Mouse (Mus musculus): ENCODE data around the gene Ddx28.
"Not testable (repeated sequence)": the region's sequence is repeated elsewhere in the genome, so short reads cannot be mapped to it uniquely, and the experiment has no call there.

Gene Ddx28

DNA sequence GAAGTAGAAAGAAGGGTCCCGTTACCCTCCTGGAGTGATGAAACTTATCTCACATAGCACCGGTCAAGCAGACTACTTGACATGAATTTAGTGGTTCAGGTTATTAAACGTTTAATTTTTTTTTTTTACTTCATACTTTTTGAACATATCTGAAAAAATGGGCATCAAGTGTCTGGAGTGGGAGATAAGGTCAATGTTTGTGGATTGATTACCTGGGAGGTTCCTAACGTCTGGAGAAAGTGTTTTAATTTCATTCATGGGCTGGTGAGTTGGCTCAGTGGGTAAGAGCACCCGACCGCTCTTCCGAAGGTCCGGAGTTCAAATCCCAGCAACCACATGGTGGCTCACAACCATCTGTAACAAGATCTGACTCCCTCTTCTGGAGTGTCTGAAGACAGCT is 521 bp upstream of the Ddx28 start:
- in situ Hi-C loops (cut with MboI), result not testable (repeated sequence)

GRCm38 (mm10) chr8:106010748-106011642 is 687 bp downstream of the Ddx28 start:
- in situ Hi-C loops (cut with MboI), result no loop called here

DNA sequence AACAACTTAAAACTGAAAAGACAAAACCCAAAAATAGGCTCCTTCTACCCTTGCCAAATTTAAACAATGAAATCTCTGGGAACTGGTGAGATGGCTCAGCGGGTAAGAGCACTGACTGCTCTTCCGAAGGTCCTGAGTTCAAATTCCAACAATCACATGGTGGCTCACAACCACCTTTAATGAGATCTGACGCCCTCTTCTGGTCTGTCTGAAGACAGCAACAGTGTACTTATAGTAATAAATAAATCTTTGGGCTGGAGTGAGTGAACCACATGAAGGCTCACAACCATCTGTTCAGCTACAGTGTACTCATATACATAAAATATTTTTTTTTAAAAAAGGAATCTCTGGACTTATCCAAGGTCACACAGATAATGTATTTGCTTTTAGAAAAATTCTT is 3.8 kb downstream of the Ddx28 start:
- in situ Hi-C loops (cut with MboI), result not testable (repeated sequence)

GRCm38 (mm10) chr8:106007135-106007534 is 4.5 kb downstream of the Ddx28 start:
- in situ Hi-C loops (cut with MboI), result no loop called here

GRCm38 (mm10) chr8:106006413-106006812 is 5.3 kb downstream of the Ddx28 start:
- in situ Hi-C loops (cut with MboI), result no loop called here

DNA sequence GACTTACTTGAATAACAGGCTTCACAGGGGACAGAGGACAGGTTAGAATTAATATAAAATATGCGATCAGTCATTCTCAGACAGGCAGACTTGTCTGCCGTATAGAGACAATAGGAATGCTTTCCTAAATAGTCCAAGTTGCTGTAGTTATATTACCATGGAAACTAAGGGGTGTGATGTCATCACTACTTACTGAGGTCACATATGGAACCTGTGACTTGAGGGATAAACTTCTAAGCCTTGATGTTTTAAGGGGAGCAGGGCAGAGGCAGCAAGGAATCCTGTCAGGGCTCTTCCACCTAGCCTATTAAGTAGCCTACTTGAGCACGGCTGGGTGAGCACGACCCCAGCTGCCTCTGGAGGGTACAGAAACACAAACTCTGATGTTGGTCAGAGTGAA is 5.8 kb downstream of the Ddx28 start, which contains the start of gene Dpep2nb:
Gene Dpep2nb (minus strand): TSS at position 101 of the 400 bp plus-strand sequence.
- in situ Hi-C loops (cut with MboI), result no loop called here

- in situ Hi-C loops (cut with MboI), result no loop called here
Measured at GRCm38 (mm10) chr8:106004538-106005207, 7.0 kb downstream of the Ddx28 start.

- in situ Hi-C loops (cut with MboI), result no loop called here
Measured at GRCm38 (mm10) chr8:106001908-106002307, 9.8 kb downstream of the Ddx28 start.

GRCm38 (mm10) chr8:105998971-105999370 is 12.7 kb downstream of the Ddx28 start:
- in situ Hi-C loops (cut with MboI), result no loop called here

DNA sequence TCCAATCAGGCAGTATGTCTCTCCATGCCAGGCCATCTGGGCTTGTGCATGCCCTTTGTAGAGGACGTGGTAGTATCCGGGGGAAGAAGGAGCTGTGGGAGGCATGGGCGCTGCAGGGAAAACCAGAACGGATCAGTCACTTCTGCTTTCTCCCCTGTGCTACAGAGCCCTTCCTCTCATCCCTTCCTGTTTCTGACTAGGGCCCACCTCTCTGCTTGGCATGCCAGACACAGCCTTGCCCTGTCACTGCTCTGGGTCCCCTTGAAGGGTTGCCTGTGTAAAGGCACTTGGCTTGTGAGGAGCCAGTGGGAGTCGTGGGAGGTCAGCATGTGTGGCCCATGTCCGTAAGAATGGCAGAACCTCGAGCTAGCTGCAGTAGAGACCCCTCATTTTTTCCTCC is 15.3 kb downstream of the Ddx28 start:
- in situ Hi-C loops (cut with MboI), result no loop called here

GRCm38 (mm10) chr8:105993226-105993625 is 18.5 kb downstream of the Ddx28 start:
- in situ Hi-C loops (cut with MboI), result loop anchor here (5.0 kb wide), 1 partner anchor 34 kb away; no protein-coding TSS in a partner anchor

DNA sequence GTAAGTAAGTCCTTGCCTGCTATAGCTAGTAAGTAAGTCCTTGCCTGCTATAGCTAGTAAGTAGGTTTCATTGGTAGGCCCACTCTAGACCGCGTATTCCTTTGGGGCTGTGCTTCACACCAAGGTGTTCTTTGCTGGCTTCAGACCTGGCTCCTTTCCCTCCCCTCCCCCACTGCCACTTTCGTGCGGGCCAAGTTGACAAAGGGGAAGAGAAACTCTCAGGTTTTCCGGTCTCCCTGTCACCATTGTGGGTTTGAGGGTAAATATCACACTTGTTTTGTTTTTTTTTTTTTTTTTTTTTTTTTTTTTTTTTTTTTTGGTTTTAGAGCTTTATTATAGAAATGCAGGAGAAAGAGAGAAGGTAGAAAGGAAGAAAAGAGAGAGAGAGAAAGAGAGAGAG is 19.2 kb downstream of the Ddx28 start:
- in situ Hi-C loops (cut with MboI), result loop anchor here (5.0 kb wide), 1 partner anchor 35 kb away; no protein-coding TSS in a partner anchor

- in situ Hi-C loops (cut with MboI), result loop anchor here (5.0 kb wide), 1 partner anchor 36 kb away; no protein-coding TSS in a partner anchor
Measured at GRCm38 (mm10) chr8:105991546-105991945, 20.1 kb downstream of the Ddx28 start.

DNA sequence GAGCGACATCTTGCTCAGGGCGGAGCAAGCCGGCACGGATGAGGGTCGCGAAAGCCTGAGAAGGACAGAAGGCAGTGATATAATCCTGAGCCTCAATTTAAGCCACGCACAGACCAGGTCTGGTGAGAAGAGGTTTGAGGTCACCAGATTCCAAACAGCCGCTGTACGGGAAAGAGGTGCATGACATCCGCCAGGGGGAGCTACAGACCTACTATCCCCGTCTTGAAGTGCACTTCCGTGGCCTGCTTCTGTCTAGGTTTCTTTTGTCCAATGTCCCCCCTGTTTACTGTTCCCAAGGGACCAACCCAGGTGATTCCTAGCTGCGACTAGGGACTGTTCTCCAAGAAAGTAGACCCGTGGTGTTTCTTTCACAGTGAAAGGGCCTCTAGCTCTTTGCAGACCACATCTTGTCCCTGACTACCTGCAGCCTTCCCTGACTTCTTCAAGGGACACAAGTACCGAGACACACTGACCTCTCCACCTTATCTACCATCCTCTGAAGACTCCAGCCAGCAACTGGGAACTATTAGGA is 20.8 kb downstream of the Ddx28 start, which contains the start of gene Dus2:
Gene Dus2 (plus strand): TSS at position 482 of the 532 bp plus-strand sequence.
- in situ Hi-C loops (cut with MboI), result loop anchor here (5.0 kb wide), 1 partner anchor 36 kb away; no protein-coding TSS in a partner anchor

- in situ Hi-C loops (cut with MboI), result no loop called here
Measured at GRCm38 (mm10) chr8:105988546-105988945, 23.1 kb downstream of the Ddx28 start.

- in situ Hi-C loops (cut with MboI), result not testable (repeated sequence)
Measured at GRCm38 (mm10) chr8:105983406-105983805, 28.3 kb downstream of the Ddx28 start.

DNA sequence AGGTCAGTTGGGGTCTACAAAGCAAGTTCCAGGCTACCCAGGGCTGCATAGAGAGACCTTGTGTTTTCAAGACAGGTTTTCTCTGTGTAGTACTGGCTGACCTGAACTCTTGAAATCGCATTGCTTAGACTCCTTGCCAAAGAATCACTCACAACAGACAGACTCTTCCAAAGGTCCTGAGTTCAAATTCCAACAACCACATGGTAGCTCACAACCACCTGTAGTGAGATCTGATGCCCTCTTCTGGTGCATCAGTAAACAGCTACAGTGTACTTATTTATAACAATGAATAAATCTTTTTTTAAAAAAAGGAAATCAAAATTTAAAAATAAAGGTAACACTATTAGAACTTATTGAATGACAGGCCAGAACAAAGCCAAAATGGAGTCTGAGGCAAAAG is 30.5 kb downstream of the Ddx28 start:
- in situ Hi-C loops (cut with MboI), result no loop called here

- in situ Hi-C loops (cut with MboI), result no loop called here
Measured at GRCm38 (mm10) chr8:105979325-105979724, 32.4 kb downstream of the Ddx28 start, which contains the start of gene Dpep3. Gene Dpep3 (minus strand): TSS chr8:105979429.

GRCm38 (mm10) chr8:105975363-105975762 is 36.3 kb downstream of the Ddx28 start:
- in situ Hi-C loops (cut with MboI), result no loop called here

GRCm38 (mm10) chr8:105971019-105971720 is 40.5 kb downstream of the Ddx28 start:
- in situ Hi-C loops (cut with MboI), result no loop called here

GRCm38 (mm10) chr8:105969367-105969766 is 42.3 kb downstream of the Ddx28 start:
- in situ Hi-C loops (cut with MboI), result no loop called here
